Mouse (Mus musculus): ENCODE measurements around the gene Ajap1.

- TF ChIP-seq CTCF (IDR thresholded peaks at IDR 0.05; ENCODE audit: control insufficient read depth, insufficient read depth, insufficient replicate concordance, low read depth, low read length) (no peak), POLR2A (IDR thresholded peaks at IDR 0.05; ENCODE audit: control insufficient read depth, low read depth, low read length) (no peak)
These were observed 29.1 kb downstream of the Ajap1 start for GRCm38 (mm10) chr4:153453496-153453895.

Measured in testis, adult 2 months (tissue).